Mouse (Mus musculus) liver, embryonic 11.5 days (tissue): ENCODE measurements around the gene F7. TPM values are rescaled to one million over a fixed set of nuclear protein-coding genes. Genes with fewer than 3 reads are reported as not detected.

Experiments used
- ATAC-seq: fragments of 200-750 bp; cut with Nextera tagmentation; replicated peaks from 2 replicates; pipeline ENCODE4 v1.8.0; 2017; ENCODE audit warnings: moderate number of reproducible peaks, mild to moderate bottlenecking, moderate TSS enrichment, moderate library complexity; ENCODE audit not compliant: low FRiP score
- DNase-seq: peaks from one replicate; pipeline ENCODE4 v3.0.0-alpha.2; 2017; ENCODE audit warnings: low spot score
- H3K27ac ChIP-seq: fragments of 300-500 bp; sonication (generic); 2 replicates; pipeline ENCODE4 v1.5.1; 2014; ENCODE audit warnings: mild to moderate bottlenecking, low read depth, low read length, control low read depth
- H3K27me3 ChIP-seq: fragments of 300-500 bp; sonication (generic); replicated peaks from 2 replicates; pipeline ENCODE4 v1.6.1; 2014; ENCODE audit warnings: low read length, mixed read lengths; ENCODE audit not compliant: control insufficient read depth, insufficient read depth
- H3K36me3 ChIP-seq: fragments of 300-500 bp; sonication (generic); 2 replicates; pipeline ENCODE4 v1.6.1; 2014; ENCODE audit warnings: mild to moderate bottlenecking, low read length, moderate library complexity, mixed read lengths; ENCODE audit not compliant: control insufficient read depth, insufficient read depth
- H3K4me1 ChIP-seq: fragments of 300-500 bp; sonication (generic); replicated peaks from 2 replicates; pipeline ENCODE4 v1.6.1; 2014; ENCODE audit warnings: low read length, mixed read lengths; ENCODE audit not compliant: control insufficient read depth, insufficient read depth
- H3K4me2 ChIP-seq: fragments of 300-500 bp; sonication (generic); 2 replicates; pipeline ENCODE4 v1.6.1; 2014; ENCODE audit warnings: mild to moderate bottlenecking, control low read depth, moderate library complexity
- H3K4me3 ChIP-seq: fragments of 300-500 bp; sonication (generic); 2 replicates; pipeline ENCODE4 v1.5.1; 2014; ENCODE audit warnings: low read depth, low read length, control low read depth
- H3K9ac ChIP-seq: fragments of 300-500 bp; sonication (generic); 2 replicates; pipeline ENCODE4 v1.6.1; 2014; ENCODE audit warnings: low read depth, low read length, control low read depth
- H3K9me3 ChIP-seq: fragments of 300-500 bp; sonication (generic); 2 replicates; pipeline ENCODE4 v1.6.1; 2016; ENCODE audit warnings: low read length, inconsistent platforms, mixed read lengths; ENCODE audit not compliant: control insufficient read depth
- WGBS: fragments of 180-500 bp; shearing (Covaris S2); extraction: QIAGEN DNeasy Blood & Tissue Kit; methylation state at CpG from one replicate; pipeline ENCODE4 v1.1.7; 2014; 5-methylcytosine and 5-hydroxymethylcytosine counted together
- polyA plus RNA-seq: library from polyadenylated mRNA; unstranded; fragments of >200 nt; fragmentation: Nextera tagmentation; extraction: Ambion mirVana; gene quantifications from 2 replicates; pipeline ENCODE4 v1.2.1, GENCODE M21; 2014

F7 gene
- polyA plus RNA-seq, 1 experiment from 2014 or later: 2.9 TPM

GRCm38 (mm10) chr8:13007458-13007857 lies 18.4 kb upstream of the F7 start:
- Histone ChIP-seq H3K4me3 (no peak overlapping the region), H3K9ac (no peak overlapping the region), H3K4me2 (no peak overlapping the region), H3K9me3 (no peaks in the 10 kb centered on the region), H3K27me3 (no peaks in the 10 kb centered on the region), H3K4me1 (no peaks in the 10 kb centered on the region), H3K36me3 (no peaks in the 10 kb centered on the region), H3K27ac (no peak overlapping the region)
- DNase-seq: no peak
- WGBS: 70% methylated on average over 4 of the region's 4 CpGs
- no peak for ATAC-seq

DNA sequence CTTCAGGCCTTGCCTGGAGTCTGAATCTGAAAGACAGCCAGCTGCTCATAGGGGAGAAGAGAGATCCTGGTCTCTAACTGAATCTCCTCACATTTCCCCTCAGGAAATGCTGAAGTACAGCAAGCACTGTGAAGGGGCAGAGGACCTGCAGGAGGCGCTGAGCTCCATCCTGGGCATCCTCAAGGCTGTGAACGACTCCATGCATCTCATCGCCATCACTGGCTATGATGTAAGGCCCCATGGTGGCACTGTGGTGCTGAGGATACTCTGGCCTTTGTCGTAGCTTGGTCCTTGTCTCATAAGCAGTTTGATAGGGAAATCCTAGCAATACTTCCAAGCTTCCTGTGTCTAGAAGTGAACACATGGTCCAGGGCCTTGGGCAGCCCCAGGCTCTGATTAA lies 15.5 kb upstream of the F7 start:
- no peaks in the 10 kb centered on the region for H3K9me3 ChIP-seq
- H3K27ac ChIP-seq: no peak overlapping the region
- H3K36me3 ChIP-seq: peaks cover 4% of the 10 kb centered on the region; the same call in 1 of the 2 replicates
- H3K4me1 ChIP-seq: no peaks in the 10 kb centered on the region
- DNase-seq (no peak), ATAC-seq (no peak)
- 50% methylated on average over 4 of the region's 4 CpGs for WGBS
- H3K27me3 ChIP-seq: no peaks in the 10 kb centered on the region
- no peak overlapping the region for H3K9ac ChIP-seq
- no peak overlapping the region for H3K4me3 ChIP-seq
- no peak overlapping the region for H3K4me2 ChIP-seq

GRCm38 (mm10) chr8:13019560-13019959 lies 6.3 kb upstream of the F7 start:
- H3K4me2 ChIP-seq: no peak overlapping the region
- H3K9ac ChIP-seq: no peak overlapping the region
- WGBS: 48% methylated on average over 4 of the region's 4 CpGs
- no peaks in the 10 kb centered on the region for H3K4me1 ChIP-seq
- H3K36me3 ChIP-seq: no peaks in the 10 kb centered on the region
- DNase-seq: no peak
- no peak overlapping the region for H3K4me3 ChIP-seq
- no peak for ATAC-seq
- H3K27me3 ChIP-seq: no peaks in the 10 kb centered on the region
- no peak overlapping the region for H3K27ac ChIP-seq
- H3K9me3 ChIP-seq: no peaks in the 10 kb centered on the region

DNA sequence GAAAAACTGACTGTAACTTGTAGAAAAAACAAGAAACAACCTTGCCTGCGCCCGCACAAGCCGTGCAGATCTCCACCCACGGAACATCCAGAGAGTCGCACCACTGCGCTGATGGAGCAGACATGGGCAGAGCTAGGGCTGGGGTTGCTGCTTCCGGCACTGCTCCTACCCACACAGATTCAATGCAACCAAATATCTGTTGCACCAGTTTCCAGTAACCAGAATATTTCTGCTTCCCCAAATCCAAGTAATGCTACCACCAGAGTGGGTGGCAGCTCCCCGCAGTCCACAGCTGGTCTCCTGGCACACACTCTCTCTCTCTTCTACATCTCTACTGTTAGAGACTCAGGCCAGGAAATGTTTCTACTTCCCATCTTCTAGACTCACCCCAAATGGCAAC lies 4.0 kb upstream of the F7 start:
- H3K27ac ChIP-seq: no peak overlapping the region
- no peaks in the 10 kb centered on the region for H3K9me3 ChIP-seq
- no peak for DNase-seq
- H3K4me1 ChIP-seq: no peaks in the 10 kb centered on the region
- no peak for ATAC-seq
- no peak overlapping the region for H3K9ac ChIP-seq
- no peak overlapping the region for H3K4me3 ChIP-seq
- H3K4me2 ChIP-seq: no peak overlapping the region
- no peaks in the 10 kb centered on the region for H3K36me3 ChIP-seq
- 88% methylated on average over 8 of the region's 8 CpGs for WGBS
- H3K27me3 ChIP-seq: 0 out of 2 replicates have a peak, but pooled peaks cover 4% of the 10 kb centered on the region

- 75% methylated on average over 5 of the region's 5 CpGs for WGBS
- H3K4me3 ChIP-seq: no peak overlapping the region
- no peak overlapping the region for H3K9ac ChIP-seq
- 0 out of 2 replicates have a peak, but pooled peaks cover 4% of the 10 kb centered on the region for H3K27me3 ChIP-seq
- DNase-seq (no peak), ATAC-seq (no peak)
- no peaks in the 10 kb centered on the region for H3K9me3 ChIP-seq
- H3K4me2 ChIP-seq: no peak overlapping the region
- H3K4me1 ChIP-seq: no peaks in the 10 kb centered on the region
- no peaks in the 10 kb centered on the region for H3K36me3 ChIP-seq
- no peak overlapping the region for H3K27ac ChIP-seq
Observed at GRCm38 (mm10) chr8:13027615-13028014, 1.8 kb downstream of the F7 start.

- H3K9me3 ChIP-seq: no peaks in the 10 kb centered on the region
- DNase-seq: no peak
- no peak overlapping the region for H3K4me3 ChIP-seq
- no peak overlapping the region for H3K9ac ChIP-seq
- H3K4me1 ChIP-seq: no peaks in the 10 kb centered on the region
- WGBS: 54% methylated on average over 5 of the region's 5 CpGs
- ATAC-seq: no peak
- H3K27me3 ChIP-seq: 0 out of 2 replicates have a peak, but pooled peaks cover 4% of the 10 kb centered on the region
- H3K27ac ChIP-seq: no peak overlapping the region
- no peak overlapping the region for H3K4me2 ChIP-seq
- H3K36me3 ChIP-seq: no peaks in the 10 kb centered on the region
Observed at GRCm38 (mm10) chr8:13028482-13028881, 2.6 kb downstream of the F7 start.

- 83% methylated on average over 10 of the region's 10 CpGs for WGBS
- no peaks in the 10 kb centered on the region for H3K9me3 ChIP-seq
- DNase-seq (no peak), ATAC-seq (no peak)
- H3K4me1 ChIP-seq: peaks cover 6% of the 10 kb centered on the region
- H3K4me2 ChIP-seq: no peak overlapping the region
- no peak overlapping the region for H3K4me3 ChIP-seq
- no peaks in the 10 kb centered on the region for H3K36me3 ChIP-seq
- no peak overlapping the region for H3K27ac ChIP-seq
- H3K27me3 ChIP-seq: no peaks in the 10 kb centered on the region
- no peak overlapping the region for H3K9ac ChIP-seq
Observed at GRCm38 (mm10) chr8:13036346-13036812, 10.5 kb downstream of the F7 start.

DNA sequence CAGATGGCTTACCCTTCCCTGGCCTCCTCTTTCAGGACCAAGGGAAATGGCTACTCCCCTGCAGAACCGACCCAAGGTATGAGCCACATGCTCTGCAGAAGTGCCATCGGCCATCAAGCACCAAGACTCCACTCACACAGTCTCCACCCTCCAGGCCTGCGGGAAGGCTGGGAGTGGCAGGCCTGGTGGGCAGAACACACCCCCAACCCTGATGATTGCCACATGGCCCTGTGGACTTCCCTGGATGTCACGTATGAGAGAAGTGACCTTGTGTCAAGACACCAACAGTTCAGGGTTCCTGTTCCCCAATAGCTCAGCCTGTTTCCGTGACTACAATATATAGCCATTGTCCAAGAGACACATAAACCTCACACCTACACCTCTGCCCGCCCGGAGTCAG lies 11.2 kb downstream of the F7 start, which contains the start of gene F10:
Gene F10 (plus strand): TSS at position 294 of the 400 bp plus-strand sequence.
- peak within 1 kb of the TSS; percentile 59 for H3K4me2 ChIP-seq
- H3K36me3 ChIP-seq: no peaks in the 10 kb centered on the region
- peaks cover 6% of the 10 kb centered on the region for H3K4me1 ChIP-seq
- 59% methylated on average over 7 of the region's 7 CpGs for WGBS
- no peaks in the 10 kb centered on the region for H3K9me3 ChIP-seq
- no peaks in the 10 kb centered on the region for H3K27me3 ChIP-seq
- no peak for DNase-seq
- ATAC-seq: peak; percentile 25; the same call in 1 of the 2 replicates
- H3K9ac ChIP-seq: peak within 1 kb of the TSS; percentile 45
- peak within 1 kb of the TSS; percentile 33 for H3K4me3 ChIP-seq
- peak within 1 kb of the TSS; percentile 55 for H3K27ac ChIP-seq

DNA sequence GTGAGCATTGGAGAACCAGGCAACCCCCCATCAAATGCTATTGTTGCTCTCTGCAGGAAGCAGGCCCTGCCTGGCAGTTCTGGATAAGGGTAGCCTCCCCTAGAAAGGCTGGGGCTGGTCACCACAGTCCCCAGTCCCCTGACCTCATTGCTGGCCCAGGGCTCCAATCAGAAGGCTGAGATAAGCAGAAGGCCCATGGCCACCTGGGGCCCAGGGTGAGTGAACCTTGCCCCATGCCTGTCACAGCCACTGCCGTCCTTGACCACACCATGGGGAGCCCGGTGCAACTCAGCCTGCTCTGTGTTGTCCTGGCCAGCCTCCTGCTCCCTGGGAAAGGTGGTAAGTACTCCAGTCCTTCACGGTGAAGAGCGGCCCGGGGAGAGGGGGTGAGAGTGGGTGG lies 11.7 kb downstream of the F7 start:
- peaks cover 6% of the 10 kb centered on the region for H3K4me1 ChIP-seq
- no peaks in the 10 kb centered on the region for H3K36me3 ChIP-seq
- 22% methylated on average over 5 of the region's 5 CpGs for WGBS
- peak overlapping the region; percentile 55 for H3K27ac ChIP-seq
- H3K27me3 ChIP-seq: no peaks in the 10 kb centered on the region
- no peaks in the 10 kb centered on the region for H3K9me3 ChIP-seq
- H3K9ac ChIP-seq: peak overlapping the region; percentile 45
- DNase-seq (peak; percentile 60), ATAC-seq (peak; percentile 83)
- peak overlapping the region; percentile 59 for H3K4me2 ChIP-seq
- peak overlapping the region; percentile 33 for H3K4me3 ChIP-seq
